Mouse (Mus musculus) midbrain, embryonic 13.5 days (tissue): ENCODE measurements around the gene Nos1ap. TPM values are rescaled to one million over a fixed set of nuclear protein-coding genes. Genes with fewer than 3 reads are reported as not detected.

Source experiments
- ATAC-seq: fragments of 200-750 bp; cut with Nextera tagmentation; 2 replicates; pipeline ENCODE4 v1.8.0; 2017; ENCODE audit warnings: mild to moderate bottlenecking, moderate TSS enrichment, moderate library complexity
- H3K27ac ChIP-seq: fragments of 300-500 bp; sonication (generic); 2 replicates; pipeline ENCODE4 v1.5.1; 2015; ENCODE audit warnings: inconsistent platforms, mild to moderate bottlenecking, moderate library complexity
- H3K27me3 ChIP-seq: fragments of 300-500 bp; sonication (generic); 2 replicates; pipeline ENCODE4 v1.6.1; 2015; ENCODE audit warnings: mild to moderate bottlenecking, inconsistent platforms
- H3K36me3 ChIP-seq: fragments of 300-500 bp; sonication (generic); 2 replicates; pipeline ENCODE4 v1.6.1; 2015; ENCODE audit warnings: mild to moderate bottlenecking, inconsistent platforms
- H3K4me1 ChIP-seq: fragments of 300-500 bp; sonication (generic); replicated peaks from 2 replicates; pipeline ENCODE4 v1.6.1; 2015; ENCODE audit warnings: inconsistent platforms
- H3K4me2 ChIP-seq: fragments of 300-500 bp; sonication (generic); replicated peaks from 2 replicates; pipeline ENCODE4 v1.6.1; 2015; ENCODE audit warnings: moderate library complexity, mild to moderate bottlenecking, inconsistent platforms
- H3K4me3 ChIP-seq: fragments of 300-500 bp; sonication (generic); replicated peaks from 2 replicates; pipeline ENCODE4 v1.5.1; 2015; ENCODE audit warnings: mild to moderate bottlenecking, inconsistent platforms
- H3K9ac ChIP-seq: fragments of 300-500 bp; sonication (generic); replicated peaks from 2 replicates; pipeline ENCODE4 v1.6.1; 2015; ENCODE audit warnings: mild to moderate bottlenecking, inconsistent platforms
- H3K9me3 ChIP-seq: fragments of 300-500 bp; sonication (generic); 2 replicates; pipeline ENCODE4 v1.6.1; 2016; ENCODE audit warnings: mild to moderate bottlenecking, inconsistent platforms
- WGBS: fragments of 180-500 bp; shearing (Covaris S2); methylation state at CpG from one replicate; pipeline ENCODE4 v1.1.7; 2015; 5-methylcytosine and 5-hydroxymethylcytosine counted together
- polyA plus RNA-seq: library from polyadenylated mRNA; unstranded; fragments of >200 nt; fragmentation: Nextera tagmentation; extraction: Ambion mirVana; gene quantifications from 2 replicates; pipeline ENCODE4 v1.2.1, GENCODE M21; 2015

The Nos1ap gene
- polyA plus RNA-seq, 1 experiment from 2014 or later: 17.2 TPM

GRCm38 (mm10) chr1:170560768-170561167 is 28.9 kb downstream of the Nos1ap start:
- 94% methylated on average over 3 of the region's 3 CpGs for WGBS
- Histone ChIP-seq H3K4me1 (no peaks in the 10 kb centered on the region), H3K27ac (no peak overlapping the region), H3K9ac (no peak overlapping the region), H3K9me3 (no peaks in the 10 kb centered on the region), H3K4me3 (no peak overlapping the region), H3K4me2 (no peak overlapping the region), H3K36me3 (no peaks in the 10 kb centered on the region), H3K27me3 (no peaks in the 10 kb centered on the region)
- ATAC-seq: no peak

GRCm38 (mm10) chr1:170557962-170558361 is 31.7 kb downstream of the Nos1ap start:
- Histone ChIP-seq H3K36me3 (no peaks in the 10 kb centered on the region), H3K4me2 (no peak overlapping the region), H3K4me1 (no peaks in the 10 kb centered on the region), H3K9me3 (no peaks in the 10 kb centered on the region), H3K9ac (no peak overlapping the region), H3K4me3 (no peak overlapping the region), H3K27ac (no peak overlapping the region), H3K27me3 (no peaks in the 10 kb centered on the region)
- no peak for ATAC-seq
- WGBS: 97% methylated on average over 4 of the region's 4 CpGs

- H3K4me3 ChIP-seq: no peak overlapping the region
- no peaks in the 10 kb centered on the region for H3K9me3 ChIP-seq
- no peaks in the 10 kb centered on the region for H3K27me3 ChIP-seq
- no peaks in the 10 kb centered on the region for H3K36me3 ChIP-seq
- no peak overlapping the region for H3K4me2 ChIP-seq
- WGBS: 94% methylated on average over 6 of the region's 6 CpGs
- H3K4me1 ChIP-seq: no peaks in the 10 kb centered on the region
- ATAC-seq: no peak
- H3K9ac ChIP-seq: no peak overlapping the region
- H3K27ac ChIP-seq: no peak overlapping the region
These were observed 33.0 kb downstream of the Nos1ap start for GRCm38 (mm10) chr1:170556696-170557095.

GRCm38 (mm10) chr1:170554939-170555293 is 34.7 kb downstream of the Nos1ap start:
- Histone ChIP-seq H3K4me1 (no peaks in the 10 kb centered on the region), H3K4me3 (no peak overlapping the region), H3K27me3 (no peaks in the 10 kb centered on the region), H3K27ac (no peak overlapping the region), H3K4me2 (no peak overlapping the region), H3K9me3 (no peaks in the 10 kb centered on the region), H3K9ac (no peak overlapping the region), H3K36me3 (no peaks in the 10 kb centered on the region)
- no peak for ATAC-seq
- 81% methylated on average over 3 of the region's 3 CpGs for WGBS

- Histone ChIP-seq H3K27ac (no peak overlapping the region), H3K4me2 (no peak overlapping the region), H3K9me3 (no peaks in the 10 kb centered on the region), H3K27me3 (no peaks in the 10 kb centered on the region), H3K4me1 (no peaks in the 10 kb centered on the region), H3K36me3 (no peaks in the 10 kb centered on the region), H3K4me3 (no peak overlapping the region), H3K9ac (no peak overlapping the region)
- ATAC-seq: no peak
- 95% methylated on average over 4 of the region's 4 CpGs for WGBS
These were observed 35.3 kb downstream of the Nos1ap start for GRCm38 (mm10) chr1:170554235-170554938.

- Histone ChIP-seq H3K36me3 (no peaks in the 10 kb centered on the region), H3K4me1 (no peaks in the 10 kb centered on the region), H3K9ac (no peak overlapping the region), H3K27ac (no peak overlapping the region), H3K4me2 (no peak overlapping the region), H3K4me3 (no peak overlapping the region), H3K27me3 (no peaks in the 10 kb centered on the region), H3K9me3 (no peaks in the 10 kb centered on the region)
- WGBS: 68% methylated on average over 8 of the region's 8 CpGs
- ATAC-seq: no peak
These were observed 38.8 kb downstream of the Nos1ap start for GRCm38 (mm10) chr1:170550649-170551440.

GRCm38 (mm10) chr1:170549059-170549458 is 40.6 kb downstream of the Nos1ap start:
- H3K9me3 ChIP-seq: no peaks in the 10 kb centered on the region
- H3K9ac ChIP-seq: no peak overlapping the region
- H3K4me3 ChIP-seq: no peak overlapping the region
- H3K27me3 ChIP-seq: no peaks in the 10 kb centered on the region
- H3K4me2 ChIP-seq: no peak overlapping the region
- H3K27ac ChIP-seq: no peak overlapping the region
- H3K4me1 ChIP-seq: no peaks in the 10 kb centered on the region
- no peaks in the 10 kb centered on the region for H3K36me3 ChIP-seq
- WGBS: 53% methylated on average over 9 of the region's 9 CpGs
- ATAC-seq: no peak

- 93% methylated on average over 14 of the region's 14 CpGs for WGBS
- Histone ChIP-seq H3K27ac (no peak overlapping the region), H3K9ac (no peak overlapping the region), H3K4me2 (no peak overlapping the region), H3K36me3 (no peaks in the 10 kb centered on the region), H3K4me1 (no peaks in the 10 kb centered on the region), H3K9me3 (no peaks in the 10 kb centered on the region), H3K4me3 (no peak overlapping the region), H3K27me3 (no peaks in the 10 kb centered on the region)
- ATAC-seq: no peak
These were observed 41.4 kb downstream of the Nos1ap start for GRCm38 (mm10) chr1:170548192-170548795.

GRCm38 (mm10) chr1:170546297-170546696 is 43.4 kb downstream of the Nos1ap start:
- H3K4me1 ChIP-seq: no peaks in the 10 kb centered on the region
- ATAC-seq: no peak
- H3K9ac ChIP-seq: no peak overlapping the region
- H3K4me2 ChIP-seq: no peak overlapping the region
- 94% methylated on average over 4 of the region's 4 CpGs for WGBS
- H3K4me3 ChIP-seq: no peak overlapping the region
- H3K36me3 ChIP-seq: no peaks in the 10 kb centered on the region
- H3K9me3 ChIP-seq: 0 out of 2 replicates have a peak, but pooled peaks cover 3% of the 10 kb centered on the region
- H3K27ac ChIP-seq: no peak overlapping the region
- no peaks in the 10 kb centered on the region for H3K27me3 ChIP-seq

GRCm38 (mm10) chr1:170545286-170545685 is 44.4 kb downstream of the Nos1ap start:
- H3K36me3 ChIP-seq: no peaks in the 10 kb centered on the region; the same call in 1 of the 2 replicates
- H3K4me2 ChIP-seq: no peak overlapping the region
- H3K9ac ChIP-seq: no peak overlapping the region
- no peaks in the 10 kb centered on the region for H3K27me3 ChIP-seq
- no peak overlapping the region for H3K27ac ChIP-seq
- 93% methylated on average over 6 of the region's 6 CpGs for WGBS
- no peak overlapping the region for H3K4me3 ChIP-seq
- no peak for ATAC-seq
- H3K4me1 ChIP-seq: no peaks in the 10 kb centered on the region
- 0 out of 2 replicates have a peak, but pooled peaks cover 7% of the 10 kb centered on the region for H3K9me3 ChIP-seq

GRCm38 (mm10) chr1:170539507-170539906 is 50.2 kb downstream of the Nos1ap start:
- Histone ChIP-seq H3K9ac (no peak overlapping the region), H3K4me2 (no peak overlapping the region), H3K27me3 (no peaks in the 10 kb centered on the region), H3K9me3 (0 out of 2 replicates have a peak, but pooled peaks cover 7% of the 10 kb centered on the region), H3K36me3 (no peaks in the 10 kb centered on the region; the same call in 1 of the 2 replicates), H3K27ac (no peak overlapping the region), H3K4me3 (no peak overlapping the region), H3K4me1 (0 out of 2 replicates have a peak, but pooled peaks cover 2% of the 10 kb centered on the region)
- ATAC-seq: no peak
- WGBS: 94% methylated on average over 3 of the region's 3 CpGs

GRCm38 (mm10) chr1:170538481-170539061 is 51.1 kb downstream of the Nos1ap start:
- H3K4me3 ChIP-seq: no peak overlapping the region
- no peak for ATAC-seq
- H3K36me3 ChIP-seq: no peaks in the 10 kb centered on the region; the same call in 1 of the 2 replicates
- no peak overlapping the region for H3K27ac ChIP-seq
- 0 out of 2 replicates have a peak, but pooled peaks cover 2% of the 10 kb centered on the region for H3K4me1 ChIP-seq
- no peak overlapping the region for H3K9ac ChIP-seq
- H3K4me2 ChIP-seq: no peak overlapping the region
- 0 out of 2 replicates have a peak, but pooled peaks cover 7% of the 10 kb centered on the region for H3K9me3 ChIP-seq
- WGBS: 85% methylated on average over 9 of the region's 9 CpGs
- H3K27me3 ChIP-seq: no peaks in the 10 kb centered on the region
